Mouse (Mus musculus) erythroid progenitor cell, adult 5-6 weeks (primary cell): Measurements from ENCODE around the gene Pdia3. TPM values are rescaled to one million over a fixed set of nuclear protein-coding genes. Genes with fewer than 3 reads are reported as not detected.
"Not testable (repeated sequence)": the region's sequence is repeated elsewhere in the genome, so short reads cannot be mapped to it uniquely, and the experiment has no call there.

Source experiments
- ATAC-seq: replicated peaks from 2 replicates; pipeline ENCODE4 v1.8.0; 2016; ENCODE audit warnings: moderate number of reproducible peaks, mild to moderate bottlenecking, moderate TSS enrichment, inconsistent platforms; ENCODE audit not compliant: poor library complexity, low FRiP score, severe bottlenecking
- total RNA-seq, 2 experiments: library from RNA; stranded (forward) in 1 of 2; stranded (reverse) in 1 of 2; fragments of 150-400 nt in 1 of 2; fragments of 186-747, 209-891 nt in 1 of 2; gene quantifications; 2 replicates each; pipeline versions ENCODE4 v1.2.3 to v1.2.4; 2015 to 2017; ENCODE audit warnings: low replicate concordance in 2 of 2

The Pdia3 gene
- total RNA-seq (2015; ENCODE audit: low replicate concordance): 95.9 and 112 TPM in 2 replicates
- 73.1 and 88.2 TPM in 2 replicates for total RNA-seq (2017; ENCODE audit: low replicate concordance)

- ATAC-seq: peak; percentile 96
Measured at GRCm38 (mm10) chr2:121413387-121414042, at the start of gene Pdia3, which contains the start of gene Catsper2. Gene Pdia3 (plus strand): TSS chr2:121413775. Gene Catsper2 (minus strand): TSS chr2:121413792.

DNA sequence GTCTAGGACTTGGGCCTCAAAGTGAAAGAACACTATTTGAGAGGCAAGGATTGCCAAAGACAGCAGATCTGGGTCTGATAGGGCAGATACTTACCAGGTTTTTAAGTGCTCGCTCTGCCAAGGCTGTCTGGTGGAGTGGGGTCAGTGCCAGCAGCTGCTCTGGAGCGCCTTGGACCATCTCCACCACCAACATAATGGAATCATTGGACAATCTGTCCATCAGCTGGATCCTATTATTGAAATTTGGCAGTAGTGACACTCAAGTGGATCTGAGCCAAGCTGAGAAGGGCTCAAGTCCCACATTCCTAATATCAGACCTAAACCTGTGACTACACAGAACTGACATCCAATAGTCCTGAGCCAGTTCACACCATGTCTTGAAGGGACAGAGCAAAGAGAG lies 44.7 kb upstream of the Pdia3 start:
- ATAC-seq: no peak

GRCm38 (mm10) chr2:121370921-121371320 lies 42.7 kb upstream of the Pdia3 start:
- no peak for ATAC-seq

- no peak for ATAC-seq
Measured at GRCm38 (mm10) chr2:121372266-121372665, 41.3 kb upstream of the Pdia3 start.

GRCm38 (mm10) chr2:121374766-121375165 lies 38.8 kb upstream of the Pdia3 start:
- no peak for ATAC-seq

- not testable (repeated sequence) for ATAC-seq
Measured at GRCm38 (mm10) chr2:121386961-121387575, 26.5 kb upstream of the Pdia3 start, which contains the start of gene Strc. Gene Strc (minus strand): TSS chr2:121387168.

GRCm38 (mm10) chr2:121396624-121397023 lies 17.0 kb upstream of the Pdia3 start:
- peak; percentile 78; the same call in 1 of the 2 replicates for ATAC-seq

DNA sequence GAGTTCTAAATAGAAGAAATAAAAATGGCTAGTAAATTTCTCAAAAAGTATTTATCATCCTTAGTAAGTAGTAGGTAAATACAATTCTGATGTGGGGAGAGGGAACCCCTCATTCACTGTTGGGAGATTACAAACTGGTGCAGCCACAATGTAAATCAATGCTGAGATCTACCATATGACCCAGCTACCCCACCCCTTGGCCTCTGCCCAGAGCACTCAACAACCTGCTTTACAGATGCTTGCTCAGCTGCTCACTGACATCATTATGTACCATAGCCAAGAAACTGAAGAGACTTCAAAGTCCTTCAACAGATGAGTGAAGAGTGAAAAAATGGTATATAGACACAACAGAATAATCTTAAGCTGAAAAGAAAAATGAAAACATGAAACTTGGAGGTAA lies 10.3 kb upstream of the Pdia3 start:
- 0 out of 2 replicates have a peak, but pooled peaks have one; percentile 42 for ATAC-seq

DNA sequence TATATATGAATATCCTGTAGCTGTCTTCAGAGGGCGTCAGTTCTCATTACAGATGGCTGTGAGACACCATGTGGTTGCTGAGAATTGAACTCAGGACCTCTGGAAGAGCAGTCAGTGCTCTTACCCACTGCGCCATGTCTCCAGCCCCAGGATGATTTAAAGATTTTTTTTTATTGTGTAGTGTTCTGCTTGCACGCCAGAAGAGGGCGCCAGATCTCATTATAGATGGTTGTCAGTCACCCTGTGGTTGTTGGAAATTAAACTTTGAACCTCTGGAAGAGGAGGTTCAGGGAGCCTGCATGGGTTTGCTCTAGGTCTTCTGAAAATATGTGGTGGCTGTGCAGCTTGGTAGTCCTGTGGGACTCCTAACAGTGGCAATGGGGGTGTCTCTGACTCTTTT lies 5.4 kb upstream of the Pdia3 start:
- ATAC-seq: peak; percentile 59

- peak; percentile 28; the same call in 1 of the 2 replicates for ATAC-seq
Measured at GRCm38 (mm10) chr2:121412843-121413386, 660 bp upstream of the Pdia3 start.

- peak; percentile 48 for ATAC-seq
Measured at GRCm38 (mm10) chr2:121414139-121414685, 637 bp downstream of the Pdia3 start.

- ATAC-seq: no peak
Measured at GRCm38 (mm10) chr2:121415103-121415502, 1.5 kb downstream of the Pdia3 start.

DNA sequence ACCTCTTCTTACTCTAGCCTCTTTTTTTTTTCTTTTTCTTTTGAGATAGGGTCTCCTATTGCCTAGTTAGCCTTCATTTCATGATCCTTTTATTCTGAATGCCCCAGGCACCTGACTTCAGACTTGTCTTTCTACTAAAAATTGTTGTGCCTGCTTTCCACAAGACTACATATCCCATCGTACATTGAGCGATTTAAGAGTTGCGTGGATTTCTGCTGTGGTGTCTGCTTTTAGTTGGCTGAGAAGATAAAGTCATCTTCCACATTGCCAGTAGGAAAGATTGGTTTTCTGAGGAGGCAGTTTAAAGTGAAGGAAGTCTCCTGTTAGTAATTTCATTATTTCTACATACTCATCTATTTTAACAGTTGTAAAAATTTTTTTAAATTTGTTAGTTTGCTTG lies 2.0 kb downstream of the Pdia3 start:
- no peak for ATAC-seq

DNA sequence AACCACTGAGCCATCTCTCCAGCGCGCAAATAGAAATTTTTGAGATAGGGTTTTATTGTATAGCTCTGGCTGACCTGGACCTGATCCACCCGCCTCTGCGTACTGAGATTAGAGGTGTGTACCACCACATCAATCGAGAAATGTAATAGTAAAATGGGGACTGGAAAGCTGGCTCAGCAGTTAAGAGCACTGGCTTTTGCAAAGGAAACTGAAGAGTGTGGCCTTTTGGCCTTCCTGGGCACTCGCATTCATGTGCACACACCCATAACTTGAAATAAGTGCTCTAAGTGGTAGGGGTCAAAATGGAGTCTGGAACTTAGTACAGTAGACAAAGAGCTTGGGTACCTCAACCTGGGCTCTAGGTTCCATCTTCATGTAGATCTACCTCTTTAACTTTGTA lies 2.8 kb downstream of the Pdia3 start:
- no peak for ATAC-seq

DNA sequence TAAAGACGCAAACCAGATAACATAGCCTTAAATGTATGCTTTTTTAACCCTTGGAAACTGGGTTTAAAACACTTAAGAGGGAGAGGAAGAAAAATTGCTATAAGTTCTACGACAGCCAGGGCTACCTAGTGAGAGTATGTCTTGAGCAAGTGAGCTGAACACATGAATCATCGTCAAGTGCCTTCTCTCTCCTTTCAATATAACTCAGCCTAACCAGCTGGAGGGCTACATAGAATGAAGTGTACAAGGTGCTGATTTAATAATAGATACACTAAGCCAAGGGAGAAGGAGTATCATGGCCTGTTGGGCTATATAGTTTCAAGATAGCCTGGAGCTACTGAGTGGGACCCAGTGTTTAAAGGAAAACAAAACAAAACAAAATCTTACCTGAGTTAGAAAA lies 4.9 kb downstream of the Pdia3 start:
- no peak for ATAC-seq

DNA sequence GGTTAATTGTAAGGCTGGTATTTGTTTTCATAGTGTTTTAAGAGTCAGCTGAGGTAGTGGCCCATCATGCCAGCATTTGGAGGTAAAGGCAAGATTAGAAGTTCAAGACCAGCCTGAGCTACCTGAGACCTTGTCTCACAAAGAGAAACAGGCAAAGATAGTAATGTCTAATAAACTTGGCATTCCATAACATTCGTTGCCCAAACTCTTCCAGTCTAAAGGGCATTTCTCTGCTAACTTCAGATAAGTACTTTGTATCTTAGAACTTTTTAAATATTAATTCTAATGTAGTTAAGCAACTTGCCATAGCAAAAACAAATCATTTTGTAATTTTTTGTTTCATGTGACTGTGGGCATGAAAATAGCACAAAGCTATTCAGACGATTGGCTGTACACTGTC lies 9.6 kb downstream of the Pdia3 start:
- no peak for ATAC-seq

- ATAC-seq: no peak
Measured at GRCm38 (mm10) chr2:121425890-121426289, 12.3 kb downstream of the Pdia3 start.

DNA sequence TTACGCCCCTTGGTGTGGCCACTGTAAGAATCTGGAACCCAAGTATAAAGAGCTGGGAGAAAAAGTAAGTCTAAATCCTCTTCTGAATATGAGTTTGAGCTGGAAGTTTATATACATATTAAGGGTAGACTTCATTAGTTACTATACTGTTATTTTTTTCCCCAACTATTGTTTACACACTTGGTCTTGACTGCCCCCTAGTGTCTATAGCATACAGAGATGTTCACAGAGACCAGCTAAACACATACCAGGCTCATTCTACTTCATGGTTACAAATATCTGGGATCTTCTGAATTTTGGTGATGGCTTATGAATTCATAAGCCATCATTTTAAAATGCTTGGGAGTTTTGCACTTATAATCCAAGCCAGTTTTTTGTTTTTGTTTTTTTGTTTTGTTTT lies 21.3 kb downstream of the Pdia3 start:
- ATAC-seq: peak; percentile 73; the same call in 1 of the 2 replicates

DNA sequence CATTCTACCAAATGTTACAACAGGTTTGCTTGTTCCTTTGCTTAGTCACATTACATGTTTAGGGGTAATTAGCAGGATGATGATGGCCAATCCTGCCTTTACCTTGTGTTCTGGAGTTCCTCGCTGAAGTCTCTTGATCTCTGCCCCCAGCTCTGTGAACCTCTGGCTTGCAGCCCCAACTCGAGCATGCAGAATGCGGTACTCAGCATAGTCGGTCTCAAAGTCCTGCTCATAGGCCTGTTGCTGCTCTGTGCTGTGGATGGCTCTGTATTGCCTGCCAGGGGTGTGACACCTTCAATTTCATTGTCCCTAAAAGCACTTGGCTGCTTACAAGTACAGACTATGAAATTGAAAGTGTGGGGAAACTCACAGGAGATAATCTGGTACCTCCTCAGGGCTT lies 26.2 kb downstream of the Pdia3 start:
- ATAC-seq: no peak

- no peak for ATAC-seq
Measured at GRCm38 (mm10) chr2:121440834-121441605, 27.4 kb downstream of the Pdia3 start.
